Mouse (Mus musculus): ENCODE data around the gene Sem1. TPM values are rescaled to one million over a fixed set of nuclear protein-coding genes. Genes with fewer than 3 reads are reported as not detected.
A peak's percentile ranks its signal among the peaks of the same experiment; 100 is the strongest.

Gene Sem1
- total RNA-seq (2015; ENCODE audit: low replicate concordance): 43.7 and 54.0 TPM in 2 replicates
- 47.2 and 102 TPM in 2 replicates for total RNA-seq (2017; ENCODE audit: low replicate concordance)

- peak; percentile 99 for ATAC-seq (replicated peaks; ENCODE audit: low FRiP score, poor library complexity, severe bottlenecking)
These were observed at the start of gene Sem1 for GRCm38 (mm10) chr6:6578304-6579149. TSS of gene Sem1 (minus strand) at chr6:6578663.

- no peak for ATAC-seq (replicated peaks; ENCODE audit: low FRiP score, poor library complexity, severe bottlenecking)
These were observed 44.6 kb upstream of the Sem1 start for GRCm38 (mm10) chr6:6622846-6623749.

GRCm38 (mm10) chr6:6603561-6604544 lies 25.4 kb upstream of the Sem1 start:
- no peak for ATAC-seq (replicated peaks; ENCODE audit: low FRiP score, poor library complexity, severe bottlenecking)

GRCm38 (mm10) chr6:6586313-6586712 lies 7.8 kb upstream of the Sem1 start:
- ATAC-seq (replicated peaks; ENCODE audit: low FRiP score, poor library complexity, severe bottlenecking): no peak

- ATAC-seq (replicated peaks; ENCODE audit: low FRiP score, poor library complexity, severe bottlenecking): no peak
These were observed 3.4 kb upstream of the Sem1 start for GRCm38 (mm10) chr6:6581849-6582248.

GRCm38 (mm10) chr6:6577741-6578284 lies 650 bp downstream of the Sem1 start:
- ATAC-seq (replicated peaks; ENCODE audit: low FRiP score, poor library complexity, severe bottlenecking): peak; percentile 62

GRCm38 (mm10) chr6:6577291-6577690 lies 1.2 kb downstream of the Sem1 start:
- no peak for ATAC-seq (replicated peaks; ENCODE audit: low FRiP score, poor library complexity, severe bottlenecking)

GRCm38 (mm10) chr6:6575796-6576195 lies 2.7 kb downstream of the Sem1 start:
- ATAC-seq (replicated peaks; ENCODE audit: low FRiP score, poor library complexity, severe bottlenecking): no peak

GRCm38 (mm10) chr6:6568436-6568835 lies 10.0 kb downstream of the Sem1 start:
- ATAC-seq (replicated peaks; ENCODE audit: low FRiP score, poor library complexity, severe bottlenecking): no peak

- no peak for ATAC-seq (replicated peaks; ENCODE audit: low FRiP score, poor library complexity, severe bottlenecking)
These were observed 14.8 kb downstream of the Sem1 start for GRCm38 (mm10) chr6:6563691-6564090.

- no peak for ATAC-seq (replicated peaks; ENCODE audit: low FRiP score, poor library complexity, severe bottlenecking)
These were observed 15.7 kb downstream of the Sem1 start for GRCm38 (mm10) chr6:6562716-6563115.

GRCm38 (mm10) chr6:6557647-6558046 lies 20.8 kb downstream of the Sem1 start:
- no peak for ATAC-seq (replicated peaks; ENCODE audit: low FRiP score, poor library complexity, severe bottlenecking)

- no peak for ATAC-seq (replicated peaks; ENCODE audit: low FRiP score, poor library complexity, severe bottlenecking)
These were observed 26.5 kb downstream of the Sem1 start for GRCm38 (mm10) chr6:6552006-6552405.

GRCm38 (mm10) chr6:6547997-6548396 lies 30.5 kb downstream of the Sem1 start:
- ATAC-seq (replicated peaks; ENCODE audit: low FRiP score, poor library complexity, severe bottlenecking): no peak

GRCm38 (mm10) chr6:6544255-6544645 lies 34.2 kb downstream of the Sem1 start:
- ATAC-seq (replicated peaks; ENCODE audit: low FRiP score, poor library complexity, severe bottlenecking): no peak

GRCm38 (mm10) chr6:6543606-6544254 lies 34.7 kb downstream of the Sem1 start:
- ATAC-seq (replicated peaks; ENCODE audit: low FRiP score, poor library complexity, severe bottlenecking): no peak

GRCm38 (mm10) chr6:6542133-6542532 lies 36.3 kb downstream of the Sem1 start:
- no peak for ATAC-seq (replicated peaks; ENCODE audit: low FRiP score, poor library complexity, severe bottlenecking)

- no peak for ATAC-seq (replicated peaks; ENCODE audit: low FRiP score, poor library complexity, severe bottlenecking)
These were observed 41.5 kb downstream of the Sem1 start for GRCm38 (mm10) chr6:6536781-6537466.
